Mouse (Mus musculus): ENCODE results near the gene Snrnp27.
A peak's percentile ranks its signal among the peaks of the same experiment; 100 is the strongest.

The Snrnp27 gene

DNA sequence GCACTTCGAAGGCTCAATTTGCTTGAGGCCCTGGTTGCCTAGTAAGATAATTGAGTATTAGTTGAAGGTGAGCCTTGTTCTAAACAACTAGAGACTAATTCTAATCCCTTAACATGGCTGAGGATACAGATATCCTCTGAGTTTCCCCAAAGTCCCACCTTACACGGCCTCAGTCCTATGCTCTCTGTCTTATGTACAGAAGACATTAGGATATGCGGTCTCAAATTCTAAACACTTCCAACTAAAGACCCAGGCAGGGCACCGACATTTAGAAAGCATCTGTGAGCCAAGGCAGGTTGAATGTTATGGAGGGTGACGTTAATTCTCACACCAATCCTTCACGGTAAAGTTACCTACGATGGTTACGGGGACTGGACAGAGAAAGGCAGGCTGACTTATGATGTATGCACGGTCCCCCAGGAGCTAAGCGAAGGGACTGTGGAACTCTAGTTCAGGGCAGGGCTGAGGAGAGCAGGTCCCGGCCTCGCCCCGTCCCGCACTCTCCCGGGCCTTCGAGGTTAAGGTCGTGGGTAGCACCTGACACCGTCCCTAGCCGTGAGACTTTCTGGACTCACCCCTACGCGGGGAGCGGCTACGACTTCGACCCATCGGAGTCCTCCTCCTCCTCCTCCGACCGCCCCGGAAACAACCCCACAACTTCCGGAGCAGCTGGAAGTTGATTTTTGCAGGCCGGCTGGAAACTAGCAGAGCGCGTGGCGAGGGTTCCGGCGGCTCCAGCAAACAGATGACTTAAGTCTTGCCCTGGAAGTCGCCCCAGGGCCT, at the start of gene Snrnp27:
Snrnp27 (minus strand) TSS at position 651 of the 783 bp plus-strand sequence.
- peak; percentile 94 for DNase-seq

DNA sequence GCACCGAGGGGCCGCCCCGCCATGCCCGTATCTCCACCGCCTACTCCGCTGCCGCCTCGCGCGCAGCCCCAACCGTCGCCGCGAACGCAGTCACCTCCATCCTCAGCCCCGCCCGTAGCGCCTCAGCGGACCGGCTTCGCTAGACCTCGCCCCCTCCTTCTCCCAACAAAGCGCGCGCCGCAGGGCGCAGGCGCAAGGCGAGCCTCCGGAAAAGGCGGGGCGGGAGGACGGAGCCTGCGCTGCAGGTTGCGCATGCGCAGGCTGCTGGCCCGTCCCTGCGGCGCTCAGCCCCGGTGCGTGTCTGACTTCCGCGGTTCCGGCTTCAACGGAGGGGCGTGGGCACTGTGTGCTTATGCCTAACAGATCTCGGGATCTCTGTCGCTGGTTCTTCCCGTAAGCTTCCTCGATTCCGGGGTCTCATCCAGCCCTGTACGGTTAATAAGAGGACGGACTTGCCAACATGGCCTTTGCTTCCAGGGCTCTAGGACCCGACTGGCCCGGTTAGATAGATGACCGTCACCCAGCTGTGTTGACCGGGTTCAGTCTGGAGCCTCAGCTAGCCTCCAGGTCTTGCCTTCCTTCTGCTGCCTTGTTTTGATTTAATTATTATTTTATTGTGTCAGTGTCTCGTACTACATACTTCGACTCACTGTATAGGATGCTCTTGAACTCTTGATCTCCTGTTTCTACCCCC, 49.0 kb upstream of the Snrnp27 start, which contains the start of gene Gmcl1:
Gmcl1 (minus strand) TSS at position 201 of the 694 bp plus-strand sequence.
- peak; percentile 91 for DNase-seq

DNA sequence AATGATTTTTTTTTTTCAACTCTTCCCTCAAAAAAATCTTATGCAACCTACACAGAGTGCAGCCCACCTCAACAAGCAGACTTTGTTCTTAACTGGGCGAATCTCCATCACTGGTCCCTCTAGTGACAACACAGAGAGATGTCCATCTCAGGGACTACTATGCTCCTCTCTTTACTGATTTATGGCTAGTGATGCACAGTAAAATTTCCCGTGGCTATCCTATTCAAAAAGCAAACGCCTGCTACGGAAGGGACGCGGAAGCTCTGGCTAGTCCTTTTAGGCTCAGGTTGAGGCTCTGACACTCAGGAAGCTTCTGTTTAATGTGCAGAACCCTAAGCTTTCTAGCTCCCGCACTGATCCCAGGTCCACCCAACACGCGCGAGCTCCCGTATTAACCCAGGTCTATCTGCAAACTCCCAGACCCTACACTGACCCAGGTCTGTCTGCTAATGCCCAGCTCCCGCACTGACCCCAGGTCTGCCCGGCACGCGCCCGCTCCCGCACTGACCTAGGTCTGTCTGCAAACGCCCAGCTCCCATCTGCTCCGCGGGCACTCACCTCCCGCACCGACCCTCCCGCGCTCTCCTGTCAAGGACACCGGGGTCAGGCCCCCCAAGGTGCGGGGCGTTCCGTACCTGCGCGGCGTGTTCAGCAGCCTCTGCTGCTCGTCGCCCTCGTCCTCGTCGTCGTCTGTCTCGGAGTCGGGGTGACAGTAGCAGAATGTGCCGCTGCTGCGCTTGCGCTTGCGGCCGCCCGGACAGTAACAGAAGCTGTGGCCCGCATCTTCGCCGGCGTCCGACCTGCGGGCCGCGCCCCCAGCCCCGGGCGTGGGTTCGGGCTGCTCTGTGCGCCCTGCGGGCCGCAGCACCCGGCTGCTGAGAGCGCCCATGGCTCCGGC, 48.2 kb upstream of the Snrnp27 start:
- DNase-seq, result no peak

DNA sequence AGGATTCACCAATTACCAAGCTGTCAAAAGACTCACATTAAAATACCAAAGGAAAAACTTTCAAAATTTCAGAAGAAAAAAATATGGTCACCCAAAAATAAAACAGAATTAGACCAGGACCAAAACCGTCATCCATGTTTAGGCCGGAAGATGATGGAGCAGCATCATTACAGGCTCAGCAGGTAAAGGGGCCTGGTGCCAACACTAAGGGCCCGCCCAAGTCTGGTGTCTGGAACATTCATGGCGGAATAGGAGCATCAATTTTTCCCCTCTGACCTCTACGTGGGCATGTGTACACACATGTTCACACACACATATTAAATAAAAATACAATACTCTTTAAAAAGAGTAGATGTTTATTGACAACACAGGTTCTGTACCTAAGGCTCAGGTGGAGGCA, 44.4 kb upstream of the Snrnp27 start:
- DNase-seq, result no peak

DNA sequence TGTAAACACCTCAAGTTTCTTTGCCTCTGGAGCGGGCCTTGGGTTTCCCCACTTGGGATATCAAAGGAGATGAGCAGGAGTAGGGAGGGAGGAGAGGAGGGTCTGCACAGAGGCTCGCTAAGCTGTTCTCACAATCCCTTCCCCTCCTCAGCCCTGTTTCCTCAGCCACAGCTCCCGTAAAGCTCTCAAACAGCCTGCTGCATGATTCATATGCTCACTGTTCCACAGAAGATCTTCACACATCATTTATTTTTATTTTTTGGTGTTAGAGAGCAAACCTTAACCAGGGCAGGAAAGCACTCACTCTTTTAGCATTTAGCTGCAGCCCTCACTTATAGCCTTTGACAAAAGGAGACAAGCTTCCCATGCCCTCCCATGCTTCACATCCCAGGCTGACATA, 37.7 kb upstream of the Snrnp27 start:
- no peak for DNase-seq

DNA sequence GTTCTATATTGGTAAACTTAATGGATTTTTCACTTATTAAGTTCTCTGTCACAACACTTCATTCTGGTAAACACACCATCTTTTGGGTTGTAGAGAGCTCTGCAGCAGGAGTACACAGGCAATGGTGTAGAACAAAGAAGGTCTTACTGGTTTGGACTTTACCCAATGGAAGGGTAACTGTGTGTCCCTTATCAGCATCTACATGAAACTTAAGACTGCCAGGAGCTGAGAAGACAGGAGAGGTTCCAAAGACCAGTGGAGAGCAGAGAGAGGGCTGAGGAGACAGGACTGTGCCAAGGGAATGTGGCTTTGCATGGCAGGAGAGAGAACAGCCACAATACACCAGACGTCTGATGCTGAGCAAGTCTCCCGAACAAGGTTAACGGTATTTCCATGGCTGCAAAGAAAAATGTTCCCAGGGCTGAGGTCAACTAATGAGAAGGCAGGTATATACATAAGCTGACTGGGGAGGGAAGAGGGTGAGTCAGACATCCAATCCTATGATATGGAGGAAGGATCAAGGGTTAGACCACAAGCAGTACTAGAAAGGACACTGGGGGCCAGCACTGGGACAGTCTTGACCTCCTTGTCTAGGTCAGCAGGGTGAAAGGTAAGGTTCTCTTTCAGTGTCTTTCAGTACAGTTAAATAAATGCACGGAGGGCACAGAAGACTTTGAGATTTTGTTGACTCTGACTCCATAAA, 23.9 kb upstream of the Snrnp27 start:
- no peak for DNase-seq

DNA sequence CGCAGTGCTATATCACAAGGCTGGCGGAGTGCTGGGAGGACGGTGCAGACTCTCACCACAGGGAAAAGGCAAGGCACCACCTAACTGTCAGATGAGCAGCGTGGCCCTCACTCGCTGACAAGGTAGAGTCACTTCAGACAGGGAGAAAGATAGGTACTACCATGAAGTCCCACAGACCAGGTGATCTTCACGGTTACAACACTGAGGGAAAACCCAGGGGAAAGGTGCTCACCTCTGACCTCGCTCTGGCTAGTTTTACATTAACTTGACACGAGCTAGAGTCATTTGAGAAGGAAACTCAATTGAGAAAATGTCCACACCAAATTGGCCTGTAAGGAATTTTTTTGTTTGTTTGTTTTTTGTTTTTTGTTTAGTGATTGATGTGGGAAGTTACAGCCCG, 18.3 kb upstream of the Snrnp27 start:
- peak; percentile 11 for DNase-seq

DNA sequence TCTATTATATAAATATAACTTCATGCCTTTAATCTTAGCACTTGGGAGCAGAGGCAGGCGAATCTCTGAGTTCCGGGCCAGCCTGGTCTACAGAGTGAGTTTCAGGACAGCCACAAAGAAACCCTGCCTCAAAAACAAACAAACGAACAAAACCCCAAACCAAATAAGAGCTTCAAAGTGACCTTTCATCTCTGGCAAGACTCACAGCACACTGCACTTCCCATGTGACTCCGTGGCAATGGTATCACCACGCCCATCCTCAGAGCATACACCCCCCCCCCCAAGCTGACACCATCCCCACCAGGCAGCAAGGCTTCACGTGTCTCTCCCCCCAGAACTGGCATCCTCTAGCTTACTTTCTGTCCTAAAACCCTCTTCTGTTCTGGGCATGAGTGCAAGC, 13.6 kb upstream of the Snrnp27 start:
- DNase-seq, result no peak

DNA sequence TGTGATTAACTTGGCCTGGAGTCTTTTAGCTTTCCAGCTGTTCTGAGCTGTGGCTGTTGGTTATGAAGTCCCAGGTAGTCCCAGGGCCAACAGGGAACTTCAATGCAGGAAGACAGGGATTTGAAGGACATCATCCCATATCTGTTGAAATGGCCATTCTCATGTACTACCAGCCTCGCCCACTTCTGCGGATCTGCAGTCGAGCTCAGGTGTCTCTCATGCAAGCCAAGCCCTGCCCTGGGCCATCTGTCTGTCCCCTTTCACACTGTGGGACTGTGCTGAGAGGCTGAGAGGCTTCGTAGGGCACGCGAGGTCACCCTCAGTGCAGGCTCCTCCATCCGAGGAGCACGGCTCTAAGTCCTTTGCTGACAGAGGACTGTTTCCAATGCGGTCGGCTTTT, 11.9 kb upstream of the Snrnp27 start:
- no peak for DNase-seq

DNA sequence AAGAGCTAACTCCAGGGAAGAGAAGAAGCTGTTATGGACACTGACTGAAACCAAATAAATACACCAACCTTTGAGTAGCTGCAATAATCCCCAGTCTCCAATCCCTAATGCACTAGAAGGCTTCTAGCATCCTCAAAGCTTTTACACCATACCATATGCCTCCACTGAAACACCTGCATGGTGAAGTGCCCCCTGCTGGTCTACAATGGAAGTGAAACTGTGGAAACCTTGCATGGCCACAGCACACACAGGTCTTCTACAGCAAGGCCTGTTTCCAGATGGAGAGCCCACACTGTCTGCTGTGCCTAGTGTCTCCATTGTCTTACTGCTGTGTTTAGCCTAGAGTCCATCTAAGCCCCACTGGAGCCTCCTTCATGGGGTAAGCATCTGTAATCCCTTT, 10.1 kb upstream of the Snrnp27 start:
- DNase-seq, result peak; percentile 73

DNA sequence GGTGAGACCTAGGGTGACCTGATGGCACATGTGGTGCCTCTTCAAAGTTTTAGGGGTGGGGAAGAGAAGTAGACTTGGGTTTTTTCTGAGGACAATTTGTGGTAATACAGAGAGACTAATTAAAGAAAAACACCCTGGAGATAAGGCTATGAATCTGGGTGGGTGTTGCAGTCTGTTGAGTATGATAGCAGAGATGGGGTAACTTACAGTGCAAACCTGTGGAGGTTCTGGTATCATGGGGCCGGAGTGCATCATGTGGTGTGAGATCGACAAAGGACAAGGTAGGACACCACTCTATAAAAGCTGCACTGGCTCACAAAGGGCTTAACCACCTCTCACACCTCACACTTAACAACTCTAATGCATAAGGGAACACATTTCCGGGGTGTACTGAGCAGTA, 5.3 kb upstream of the Snrnp27 start:
- no peak for DNase-seq

DNA sequence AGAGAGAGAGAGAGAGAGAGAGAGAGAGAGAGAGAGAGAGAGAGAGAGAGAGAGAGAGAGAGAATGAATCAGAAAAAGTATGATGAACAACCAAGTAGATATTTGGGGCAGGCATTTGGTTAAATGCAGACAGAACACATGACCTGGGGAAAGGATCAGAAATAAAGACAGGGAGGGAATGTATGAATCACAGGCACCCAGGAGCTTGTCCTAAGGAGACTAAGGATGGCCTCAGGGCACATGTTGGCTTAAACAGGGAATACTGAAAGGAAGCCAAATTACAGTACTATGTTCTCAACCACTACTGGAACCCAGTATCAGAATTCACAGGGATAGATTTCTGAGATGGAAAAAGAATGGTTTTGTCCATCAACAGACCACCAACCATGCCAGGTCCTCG, 2.6 kb upstream of the Snrnp27 start:
- no peak for DNase-seq

DNA sequence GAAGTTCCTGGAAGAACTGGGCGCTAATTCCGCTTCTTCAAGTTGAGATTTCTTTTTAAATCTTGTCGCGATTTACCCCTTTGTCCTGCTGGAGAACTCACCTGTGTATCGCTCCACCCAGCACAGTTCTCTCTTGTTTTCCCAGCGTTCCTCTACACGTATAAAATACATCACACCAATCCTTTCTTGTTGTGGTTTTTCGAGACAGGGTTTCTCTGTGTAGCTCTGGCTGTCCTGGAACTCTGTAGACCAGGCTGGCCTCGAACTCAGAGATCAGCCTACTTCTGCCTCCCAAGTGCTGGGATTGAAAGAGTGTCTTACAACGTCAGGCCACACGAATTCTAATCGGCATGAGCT, 311 bp upstream of the Snrnp27 start:
- no peak for DNase-seq

DNA sequence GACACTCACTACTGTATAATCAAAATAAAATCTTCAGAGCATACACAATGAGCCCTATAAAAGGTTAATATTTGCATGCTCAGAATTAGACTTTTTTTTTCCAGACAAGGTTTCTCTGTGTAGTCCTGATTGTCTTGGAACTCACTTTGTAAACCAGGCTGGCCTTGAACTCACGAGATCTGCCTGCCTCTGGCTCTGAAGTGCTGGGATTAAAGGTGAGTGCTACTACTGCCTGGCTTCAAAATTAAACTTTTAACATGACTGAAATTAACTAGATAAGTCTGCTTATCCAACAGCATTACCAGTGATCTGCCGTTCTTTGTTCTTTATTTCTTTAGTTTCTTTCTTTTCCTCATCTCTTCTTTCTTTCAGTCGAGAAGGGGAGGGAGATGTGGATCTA, 3.0 kb downstream of the Snrnp27 start:
- no peak for DNase-seq

DNA sequence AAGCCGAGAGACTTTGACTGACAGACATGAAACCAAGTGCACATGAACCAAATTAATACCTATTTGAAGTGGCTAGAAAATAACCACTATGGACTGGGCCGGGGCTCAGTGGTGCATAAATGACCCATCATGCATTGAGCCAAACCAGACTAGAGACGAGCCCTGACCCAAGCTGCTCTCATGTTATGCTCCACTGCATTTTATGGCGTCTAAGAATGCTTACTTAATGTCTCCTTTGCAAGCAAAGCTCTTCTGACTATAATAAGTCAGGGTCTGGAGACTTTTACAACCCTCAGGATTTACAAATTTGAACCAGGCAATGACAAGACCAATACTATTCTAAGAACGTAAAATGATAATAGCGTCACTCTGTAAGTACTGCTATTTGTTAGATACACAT, 6.0 kb downstream of the Snrnp27 start:
- peak; percentile 40 for DNase-seq

DNA sequence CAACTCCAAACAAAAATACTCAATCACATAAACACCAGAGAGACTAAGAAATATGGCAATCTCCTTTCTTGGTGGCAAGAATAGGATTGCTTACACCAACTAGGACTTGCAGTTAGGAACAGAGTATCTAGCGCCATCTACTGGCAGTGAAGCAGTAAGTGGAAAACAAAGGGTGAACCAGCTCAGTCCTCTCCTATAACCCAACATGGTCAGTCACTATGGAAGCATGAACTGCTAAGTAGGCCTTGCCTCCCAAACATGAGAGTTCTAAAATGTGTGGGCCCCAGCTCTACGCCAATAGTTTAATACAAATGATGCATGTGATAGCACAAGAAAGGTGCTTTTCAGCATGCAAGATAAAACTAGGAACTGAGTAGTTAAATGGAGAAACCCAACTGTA, 13.4 kb downstream of the Snrnp27 start:
- peak; percentile 44 for DNase-seq

DNA sequence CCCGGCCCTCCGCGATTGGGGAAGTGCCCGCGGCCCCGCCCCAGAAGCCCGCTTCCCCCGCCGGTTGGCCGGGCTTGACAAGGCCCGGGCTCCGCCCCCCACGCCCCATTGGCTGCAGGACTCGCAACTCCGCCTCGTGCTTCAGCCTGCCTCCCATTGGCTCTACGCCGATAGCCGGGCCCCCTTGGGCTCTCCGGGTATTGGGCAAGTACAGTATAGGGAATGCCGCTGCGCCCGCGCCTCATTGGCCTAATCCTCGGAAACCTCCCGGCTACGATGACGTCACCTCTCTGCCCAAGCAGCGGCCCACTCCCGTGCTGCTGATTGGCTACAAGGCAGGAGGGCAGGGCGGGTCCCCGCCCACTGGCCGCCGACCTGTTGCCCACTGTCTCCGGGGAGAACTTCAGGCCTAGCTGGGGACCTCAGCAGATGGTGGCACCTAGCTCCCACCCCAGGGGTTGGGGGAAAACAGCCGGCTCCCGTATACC, 15.0 kb downstream of the Snrnp27 start:
- DNase-seq, result peak; percentile 100

DNA sequence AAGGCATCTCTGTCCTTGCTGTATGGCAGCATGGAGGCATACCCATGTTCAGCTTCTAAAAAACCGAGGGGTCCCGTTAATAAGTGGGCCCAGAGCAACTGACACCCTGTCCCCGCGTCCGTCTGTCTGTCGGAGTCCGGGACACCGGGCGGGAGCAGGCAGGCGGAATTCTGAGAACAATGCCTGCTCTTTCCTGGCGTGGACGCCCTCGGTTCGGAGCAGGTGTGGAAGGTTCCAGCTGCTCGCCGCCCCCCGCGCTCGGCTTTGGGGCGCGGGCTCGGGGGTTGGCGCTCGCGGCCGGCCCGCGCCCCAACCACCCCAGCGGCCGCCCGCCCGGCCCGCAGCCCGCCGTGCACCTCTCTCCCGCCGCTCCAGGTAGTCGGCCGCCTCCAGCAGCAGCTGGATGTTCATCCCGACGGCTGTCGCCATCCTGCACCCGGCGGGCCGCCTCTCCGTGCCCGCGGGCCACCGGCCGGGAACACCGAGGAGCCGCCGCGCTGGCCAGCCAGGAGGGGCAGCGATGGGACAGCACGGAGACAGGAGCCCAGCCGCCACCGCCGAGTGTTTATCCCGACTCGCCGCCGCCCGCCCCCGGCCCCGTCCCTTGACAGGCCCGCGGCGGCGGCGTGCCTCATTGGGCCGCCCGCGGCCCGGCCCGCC, 15.6 kb downstream of the Snrnp27 start, which contains the start of gene Mxd1:
Mxd1 (minus strand) TSS at position 582 of the 660 bp plus-strand sequence.
- DNase-seq, result no peak

DNA sequence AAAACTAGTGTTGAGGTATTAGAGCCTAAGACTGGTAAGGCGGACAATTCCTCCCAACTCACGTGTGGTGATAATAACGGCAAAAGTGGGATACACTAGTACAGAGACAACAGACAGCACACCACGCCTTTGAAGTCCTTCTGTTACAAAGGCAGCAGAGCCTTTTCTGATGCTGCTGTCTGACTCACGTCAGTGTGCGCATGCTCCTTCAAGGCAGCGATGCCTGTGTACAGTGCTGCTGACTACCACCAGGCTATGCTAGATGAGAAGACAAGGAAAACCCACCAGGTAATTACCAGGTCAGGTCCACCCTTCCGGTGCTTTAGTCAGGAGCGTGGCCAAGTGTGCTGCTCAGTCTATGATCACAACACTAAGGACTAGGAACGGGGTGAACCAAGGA, 17.3 kb downstream of the Snrnp27 start:
- DNase-seq, result no peak

DNA sequence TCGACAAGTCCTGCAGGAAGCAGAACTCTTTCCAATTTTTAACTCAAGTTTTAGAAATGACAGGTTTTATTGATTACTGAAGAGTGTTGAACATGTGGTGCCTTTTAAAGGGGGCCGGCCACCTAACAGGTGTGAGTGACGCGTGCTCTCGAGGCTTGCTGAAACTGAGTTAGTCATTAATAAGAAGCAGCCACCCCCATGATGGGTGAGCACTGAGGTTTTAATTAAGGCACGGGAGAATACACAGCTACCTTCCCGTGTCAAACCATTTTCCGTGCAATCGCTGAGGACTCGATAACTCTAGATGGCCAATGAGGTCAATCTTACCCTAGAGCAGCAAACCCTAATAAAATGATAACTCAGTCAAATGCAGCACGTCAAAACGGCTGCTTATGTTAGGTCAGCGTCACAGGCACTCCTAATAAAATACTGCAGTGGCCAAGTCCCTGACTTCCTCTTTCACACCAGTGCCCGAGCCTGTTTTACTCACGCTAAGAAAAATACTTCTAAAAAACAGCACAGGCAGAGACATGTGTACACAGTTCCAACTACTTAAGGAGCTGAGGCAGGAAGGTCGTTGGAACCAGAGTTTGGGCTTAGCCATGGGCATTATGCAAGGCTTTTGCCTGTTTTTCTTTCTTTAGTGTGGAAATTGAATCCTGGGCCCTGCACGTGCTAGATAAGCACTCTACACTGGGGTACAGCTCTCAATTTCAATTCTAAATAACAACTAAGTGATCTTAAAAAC, 18.6 kb downstream of the Snrnp27 start:
- DNase-seq, result peak; percentile 22

DNA sequence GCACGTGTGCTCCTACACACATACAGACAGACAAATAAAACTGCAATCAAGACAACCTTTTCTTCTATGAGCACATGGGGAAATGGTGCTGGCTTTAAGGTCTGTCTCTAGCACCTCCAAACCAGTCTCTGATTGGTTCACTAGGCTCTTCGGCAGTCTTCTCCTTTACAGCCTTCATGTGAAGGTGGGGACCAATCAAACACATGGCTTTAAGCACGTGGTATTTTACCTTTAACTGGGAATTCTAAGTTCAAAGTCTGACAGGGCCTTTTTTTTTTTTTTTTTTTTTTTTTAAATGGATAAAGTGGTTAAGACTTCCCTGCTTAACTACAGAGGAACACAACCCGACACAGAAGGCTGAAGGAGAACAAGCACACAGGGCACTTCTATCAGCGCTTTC, 19.2 kb downstream of the Snrnp27 start:
- no peak for DNase-seq
